Mouse (Mus musculus) spleen, postnatal 36 days (tissue): ENCODE measurements at regions not wholly inside any gene's neighbourhood (a gene's known extent, or its start where the extent isn't known, plus 50 kb on each side); places are given as distances from the start of the nearest gene placed in this dataset.

Source experiments
- DNase-seq, 2 experiments: peaks; one replicate each; pipeline ENCODE4 v3.0.0; 2022; ENCODE audit warnings: low spot score in 2 of 2, mixed read lengths in 1 of 2

DNA sequence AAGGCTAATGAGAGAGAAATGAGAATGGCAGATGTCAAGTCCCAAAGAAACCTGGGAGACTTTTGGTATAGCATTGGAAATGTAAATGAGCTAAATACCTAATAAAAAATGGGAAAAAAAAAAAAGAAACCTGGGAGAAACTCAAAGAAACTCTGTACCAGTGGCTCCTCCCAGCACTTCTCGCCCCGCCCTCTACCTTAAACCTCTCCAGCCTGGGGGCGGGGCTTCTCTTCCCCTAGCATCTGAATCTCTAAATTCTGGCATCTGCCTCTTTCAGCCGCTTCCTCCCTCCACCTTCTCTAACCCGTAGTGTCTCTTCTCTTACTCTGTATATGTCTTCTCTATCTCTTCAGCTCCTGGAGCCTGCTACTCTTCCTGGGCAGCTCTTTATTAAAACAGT is 53.2 kb downstream of the Gpr6 start:
- DNase-seq = no peak

DNA sequence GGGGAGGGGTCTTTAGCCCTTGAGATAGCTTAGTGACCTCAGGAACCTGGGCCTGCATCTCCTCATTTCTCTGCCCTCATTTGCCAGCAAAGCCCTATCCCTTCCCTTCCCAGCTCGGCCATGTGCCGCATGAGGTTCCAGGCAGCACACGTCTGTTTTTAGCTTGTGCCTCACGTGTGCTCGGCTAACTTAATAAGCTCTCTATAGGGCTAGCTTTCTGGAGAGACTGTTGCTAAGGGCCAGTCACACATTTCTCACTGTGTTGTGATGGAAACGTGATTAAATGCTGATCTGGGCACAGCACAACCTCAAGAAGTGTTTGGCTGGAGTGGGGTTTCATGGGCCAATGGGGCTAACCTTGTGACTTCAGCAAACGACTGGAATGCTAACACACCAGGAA is 55.5 kb downstream of the Gpr6 start:
- no peak for DNase-seq

DNA sequence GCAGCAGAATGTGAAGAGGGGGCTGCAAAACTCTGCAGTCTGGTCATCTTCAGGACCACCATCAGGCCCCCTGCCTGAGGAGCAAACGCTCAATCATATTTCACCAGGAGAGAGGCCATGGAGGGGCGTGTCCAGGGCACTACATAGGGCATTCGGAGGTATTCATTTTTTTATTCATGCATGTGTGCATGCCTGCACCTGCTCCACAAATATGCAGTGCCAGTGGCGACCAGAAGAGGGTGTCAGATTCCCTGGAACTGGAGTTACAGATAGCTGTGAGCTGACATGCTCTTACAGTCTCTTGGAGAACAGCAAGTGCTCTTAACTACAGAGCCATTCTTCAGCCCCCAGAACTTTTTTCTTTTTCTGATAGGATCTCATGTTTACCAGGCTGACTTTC is 56.4 kb downstream of the Gpr6 start:
- peak in 1 of 2 experiments; percentile 23 for DNase-seq

DNA sequence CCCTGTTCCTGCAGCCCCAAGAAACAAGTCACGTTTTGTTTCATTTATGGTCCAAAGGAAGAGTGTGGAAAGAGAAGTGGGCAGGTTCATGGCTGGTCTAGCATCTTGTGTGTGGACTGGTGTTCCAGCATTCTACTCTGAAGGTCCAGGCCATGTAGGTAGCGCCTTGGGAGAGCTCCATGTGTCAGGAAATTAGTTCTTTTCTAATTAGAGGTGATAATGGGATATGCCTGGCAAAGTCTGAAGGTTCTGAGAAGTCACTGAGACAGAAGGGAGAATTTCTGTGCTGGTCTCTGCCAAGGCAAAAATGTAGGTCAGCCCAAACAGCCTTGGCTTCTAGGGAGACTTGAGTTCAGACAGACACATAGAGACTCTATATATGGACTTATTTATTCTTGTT is 61.5 kb downstream of the Gpr6 start:
- no peak for DNase-seq

DNA sequence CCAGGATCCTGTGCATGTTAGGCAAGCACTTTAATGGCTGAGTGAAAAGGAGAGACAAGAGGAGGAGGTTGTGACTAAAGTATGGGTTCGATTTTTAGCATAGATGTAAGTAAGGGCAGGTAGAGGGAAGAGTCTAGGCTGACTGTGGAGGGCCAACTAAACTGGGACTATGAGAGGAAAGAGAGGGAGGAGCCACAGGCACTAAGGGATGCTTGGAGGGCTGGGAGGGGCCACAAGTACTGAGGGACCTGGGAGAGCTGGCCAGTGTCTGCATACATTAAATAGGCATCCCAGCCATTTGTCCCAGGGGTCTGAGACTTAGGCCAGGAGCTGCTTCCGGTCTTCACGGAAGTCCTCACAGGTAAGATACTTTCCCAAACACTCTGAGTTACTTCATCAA is 64.2 kb downstream of the Gpr6 start:
- no peak for DNase-seq

DNA sequence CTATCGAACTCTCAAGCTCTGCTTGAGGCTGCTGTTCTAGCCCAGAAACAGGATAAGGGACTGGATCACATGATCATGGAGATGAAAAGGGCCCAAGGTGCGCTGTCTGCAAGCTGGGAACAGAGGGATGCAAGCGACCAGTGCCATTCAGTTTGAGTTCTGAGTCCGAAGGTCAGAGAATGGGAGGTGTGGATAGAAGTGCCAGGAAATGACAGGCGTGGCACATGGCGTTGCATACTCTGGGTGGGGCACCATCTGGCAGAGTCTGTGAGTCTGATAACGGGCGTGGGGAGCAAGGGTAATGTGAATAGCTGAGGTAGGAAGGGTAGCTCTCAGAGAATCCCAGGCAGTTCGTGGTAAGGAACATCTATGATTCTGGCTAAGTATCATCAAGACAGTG is 65.5 kb downstream of the Gpr6 start:
- peak; percentile 59 to 76 for DNase-seq

DNA sequence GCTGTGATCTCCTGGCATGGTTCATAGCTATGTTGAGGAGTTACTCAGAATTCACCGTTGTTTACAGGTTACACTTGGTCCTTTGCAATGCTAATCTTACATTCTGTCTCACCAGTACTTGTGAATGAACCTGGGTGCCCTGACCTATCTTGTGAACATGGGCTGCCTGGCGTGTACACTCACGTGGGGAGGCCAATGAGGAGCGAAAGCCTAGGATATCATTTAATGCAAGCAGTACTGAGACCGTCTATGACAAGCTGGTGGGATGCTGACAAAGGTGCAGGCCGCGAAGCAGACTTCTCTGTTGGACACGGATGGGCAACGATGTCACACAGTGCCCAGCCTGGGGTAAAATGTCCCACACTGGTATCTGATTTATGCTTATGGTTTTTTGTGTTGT is 66.3 kb downstream of the Gpr6 start:
- DNase-seq = no peak

DNA sequence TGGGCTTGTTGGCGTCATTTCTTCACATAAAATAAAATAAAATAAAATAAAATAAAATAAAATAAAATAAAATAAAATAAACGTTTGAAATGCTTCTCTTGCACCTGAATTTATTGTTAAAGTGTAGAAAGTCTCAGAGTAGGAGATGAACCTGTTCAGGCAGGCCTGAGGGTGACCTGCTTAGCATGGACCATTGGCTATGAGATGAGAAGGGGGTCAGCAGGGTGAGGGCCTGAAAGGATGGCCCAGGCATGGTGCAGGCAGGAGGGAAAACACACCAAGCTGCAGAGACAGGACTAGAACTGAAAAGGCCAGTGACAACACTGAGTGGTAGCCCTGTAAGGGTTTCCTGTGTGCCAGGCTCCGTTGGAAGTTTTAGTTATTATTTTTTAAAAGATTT is 67.3 kb downstream of the Gpr6 start:
- no peak for DNase-seq

DNA sequence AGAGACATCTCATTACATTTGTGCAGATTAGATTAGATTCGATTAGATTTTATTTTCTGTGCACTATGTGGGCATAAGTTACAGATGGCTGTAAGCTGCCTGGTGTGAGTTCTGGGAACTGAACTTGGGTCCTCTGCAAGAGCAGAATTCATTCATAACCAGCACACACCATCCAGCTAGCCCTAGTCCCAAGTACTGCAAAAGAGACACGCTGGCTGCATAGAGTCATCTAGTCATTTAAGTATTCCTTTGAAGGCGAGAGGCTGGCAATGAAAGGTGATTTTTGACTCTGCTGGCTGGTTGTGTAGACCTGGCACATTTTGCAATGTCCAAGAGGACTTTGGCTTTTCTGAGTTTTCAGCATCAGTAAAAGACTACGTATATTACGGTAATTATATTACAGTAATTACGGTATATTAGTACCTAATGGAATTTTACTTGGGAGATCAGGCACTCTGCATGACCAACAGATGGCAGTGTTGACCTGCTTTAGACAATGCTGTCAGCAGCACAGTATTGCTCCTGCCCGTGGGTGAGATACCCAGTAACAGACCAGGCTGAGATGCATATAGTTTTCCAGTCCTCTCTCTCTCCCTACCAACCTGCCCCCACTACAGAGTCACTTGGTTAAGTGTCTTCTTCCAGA is 67.9 kb downstream of the Gpr6 start:
- peak; percentile 55 to 60 for DNase-seq

DNA sequence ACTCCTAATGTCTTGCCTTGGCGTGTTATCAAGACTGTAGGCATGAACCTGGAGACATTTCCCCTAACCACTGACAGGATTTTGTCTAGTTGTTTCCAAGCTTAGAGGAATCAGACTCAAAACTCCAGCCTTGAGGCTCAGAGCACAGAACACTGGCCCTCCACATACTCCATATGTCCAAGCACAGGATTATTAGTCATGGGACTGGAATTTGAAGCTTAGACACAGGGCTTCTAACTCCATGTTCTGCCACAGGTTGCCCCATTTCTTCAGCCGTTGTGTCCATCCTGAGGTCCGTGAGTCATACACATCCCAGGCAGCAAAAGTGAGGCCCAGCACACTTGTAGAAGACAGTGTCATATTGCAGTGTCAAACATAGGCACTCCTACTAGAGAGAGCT is 68.9 kb downstream of the Gpr6 start:
- no peak for DNase-seq

DNA sequence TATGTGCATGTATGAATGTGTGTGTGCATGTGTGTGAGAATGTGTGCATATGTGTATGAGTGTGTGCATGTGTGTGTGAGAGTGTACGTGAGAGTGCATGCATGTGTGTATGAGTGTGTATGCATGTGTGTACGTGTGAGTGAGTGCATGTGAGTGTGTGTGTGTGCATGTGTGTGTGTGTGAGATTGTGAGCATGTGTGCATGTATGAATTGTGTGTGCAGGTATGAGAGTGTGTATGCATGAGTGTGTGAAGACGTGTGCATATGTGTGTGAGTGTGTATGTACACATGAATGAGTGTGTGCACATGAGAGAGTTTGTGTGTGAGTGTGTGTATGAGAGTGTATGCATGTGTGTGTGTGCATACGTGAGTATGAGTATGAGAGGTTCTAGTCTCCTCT is 71.1 kb downstream of the Gpr6 start:
- no peak for DNase-seq

DNA sequence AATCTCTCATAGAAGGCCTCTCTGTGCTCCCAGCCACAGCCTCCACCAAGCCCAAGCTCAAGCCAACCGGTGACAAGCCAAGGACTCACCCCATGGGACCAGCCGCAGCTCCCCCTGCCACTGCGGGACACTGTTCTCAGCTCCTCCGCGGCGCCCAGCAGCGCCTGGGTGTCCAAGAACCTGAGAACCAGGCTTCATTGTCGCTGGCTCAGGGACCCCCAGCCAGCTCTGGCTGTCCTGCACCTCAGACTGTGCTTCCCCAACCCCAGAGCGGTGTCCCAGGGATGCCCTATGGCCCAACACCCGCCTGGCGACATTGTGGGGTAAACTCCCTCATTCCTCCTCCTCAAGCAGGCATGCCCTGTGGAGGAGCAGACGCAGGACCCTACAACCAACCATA is 72.6 kb downstream of the Gpr6 start:
- no peak for DNase-seq

DNA sequence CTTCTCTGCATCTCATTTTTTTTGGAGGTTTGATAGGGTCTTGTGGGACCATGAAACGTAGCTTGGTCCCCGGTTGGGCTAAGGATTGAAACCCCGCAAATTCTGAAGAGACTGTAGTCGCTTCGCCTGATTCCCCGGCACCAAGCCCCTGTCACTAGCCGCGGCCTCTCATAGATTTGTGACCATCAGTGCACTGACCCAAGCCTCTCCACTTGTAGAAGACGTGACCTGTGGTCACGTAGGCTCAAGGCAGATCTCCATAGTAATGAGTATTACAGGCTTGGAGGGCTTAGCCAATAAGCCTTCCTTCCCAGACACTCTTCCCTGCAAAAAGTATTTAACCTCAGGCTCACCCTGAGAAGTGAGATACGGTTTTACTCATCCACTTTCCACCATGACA is 73.3 kb downstream of the Gpr6 start:
- DNase-seq = no peak

DNA sequence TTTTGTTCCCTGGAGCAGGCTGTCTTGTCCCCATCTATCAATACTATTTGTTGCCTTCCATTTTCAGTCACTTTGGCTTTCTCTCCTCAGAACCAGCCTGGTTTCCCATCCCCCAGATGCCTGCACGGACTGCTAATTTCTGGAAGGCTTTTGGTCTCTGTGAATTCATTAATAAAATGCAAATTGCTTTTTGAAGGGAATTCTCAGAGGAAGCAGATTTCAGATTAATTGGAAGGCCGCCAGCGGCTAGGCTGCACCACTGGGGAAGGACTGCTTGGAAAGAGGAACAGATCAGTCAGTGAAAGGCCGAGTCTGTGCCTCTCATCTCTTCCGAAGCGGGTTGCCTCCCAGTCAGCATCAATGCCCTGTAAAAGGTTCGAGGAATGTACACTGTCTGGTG is 73.8 kb downstream of the Gpr6 start:
- DNase-seq = no peak

DNA sequence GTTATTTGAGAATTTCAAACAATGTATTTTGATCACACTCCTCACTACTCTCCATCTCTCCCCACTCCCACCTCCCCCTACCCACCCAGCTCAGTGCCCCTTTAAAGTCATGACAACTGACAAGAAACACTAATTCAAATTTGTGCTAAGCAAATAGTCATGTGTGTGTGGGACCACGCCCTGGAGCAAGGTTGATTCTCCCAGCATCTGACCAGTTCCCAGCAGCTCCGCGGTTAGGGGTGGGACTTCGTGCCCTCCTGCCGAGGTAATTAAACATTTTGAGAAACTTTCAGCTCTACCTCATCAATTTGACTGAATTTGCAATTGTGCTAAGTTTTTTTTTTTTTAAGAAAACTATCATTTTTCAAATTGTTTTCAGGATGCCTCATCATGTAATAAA is 74.5 kb downstream of the Gpr6 start:
- no peak for DNase-seq
